8 mouse cellular contexts compared by ENCODE assay signal in the genomic region with DNA sequence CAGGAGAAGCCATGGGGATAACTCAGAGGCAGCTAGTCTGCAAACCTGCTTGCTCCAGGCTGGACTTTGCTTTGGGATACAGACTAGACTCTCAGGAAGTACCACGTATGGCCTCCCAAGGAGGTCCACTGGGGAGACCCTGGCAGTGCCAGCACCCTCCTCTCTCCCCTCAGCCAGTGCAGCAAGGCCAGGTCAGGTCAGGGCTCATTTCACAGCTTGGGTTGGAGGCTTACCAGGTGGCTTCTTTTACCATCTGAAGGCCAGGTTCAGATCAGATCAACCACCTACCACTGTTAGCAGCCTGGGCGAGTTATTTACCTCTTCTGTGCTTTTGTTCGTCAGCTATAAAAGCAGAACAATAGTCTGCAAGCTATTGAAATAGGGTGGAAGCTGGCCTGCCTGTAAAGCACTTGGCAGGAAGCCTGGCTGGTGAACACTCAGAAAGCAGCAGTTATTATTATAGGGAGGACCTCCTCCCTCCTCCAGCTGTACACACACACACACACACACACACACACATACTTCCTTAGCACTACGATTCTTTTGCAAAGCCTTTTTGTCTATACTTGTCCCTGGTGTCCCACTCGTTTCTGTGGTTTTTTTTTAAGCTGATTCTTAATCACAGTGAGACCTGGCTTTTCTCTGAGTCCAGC. TPM values are rescaled to one million over a fixed set of nuclear protein-coding genes. Genes with fewer than 3 reads are reported as not detected.
DNase-seq lines count a peak whose midpoint lies in the region; ATAC-seq lines count a peak whose summit lies in the region.

No protein-coding gene starts in this region.

- H3K4me2 ChIP-seq in heart, embryonic 14.5 days (ENCODE audit: low read length), result peak overlapping the region; percentile 14

- peaks cover 24% of the 10 kb centered on the region for H3K4me1 ChIP-seq in embryonic facial prominence, embryonic 10.5 days
- H3K4me1 ChIP-seq in heart, embryonic 14.5 days (ENCODE audit: control insufficient read depth in 2 of 2, insufficient read depth in 2 of 2, low read length in 2 of 2), result peaks cover 6 to 13% of the 10 kb centered on the region in 2 experiments

- ATAC-seq in heart, embryonic 14.5 days (ENCODE audit: insufficient number of reproducible peaks, insufficient read depth, low FRiP score, low read depth), result peak; percentile 73; the same call in 1 of the 2 replicates

- peak; percentile 32 for DNase-seq in gastrocnemius, adult 18-20 months (ENCODE audit: low spot score)
- no peak for DNase-seq in gastrocnemius, adult 8-10 months (ENCODE audit: low spot score in 2 of 2)
- no peak for DNase-seq in embryonic facial prominence, embryonic 10.5 days (ENCODE audit: low spot score)
- DNase-seq in kidney, postnatal 36 days, result peak; percentile 57 to 70
- peak; percentile 59 for DNase-seq in right cerebral cortex, adult 18-20 months
- DNase-seq in T-cell, adult 2 months (ENCODE audit: low spot score), result no peak
- DNase-seq in cerebellum, adult 11-12 months, result no peak

- H3K9ac ChIP-seq in heart, embryonic 14.5 days (ENCODE audit: low read length), result 0 out of 2 replicates have a peak overlapping the region, but pooled peaks have one; percentile 19

- peaks cover 15% of the 10 kb centered on the region for H3K36me3 ChIP-seq in embryonic facial prominence, embryonic 10.5 days (replicated peaks)
- 0 out of 2 replicates have a peak, but pooled peaks cover 3% of the 10 kb centered on the region for H3K36me3 ChIP-seq in heart, embryonic 14.5 days (ENCODE audit: control insufficient read depth, insufficient read depth, low read length)

- peak overlapping the region; percentile 51; the same call in 1 of the 2 replicates for H3K27ac ChIP-seq in embryonic facial prominence, embryonic 10.5 days (replicated peaks)
- H3K27ac ChIP-seq in heart, embryonic 14.5 days (replicated peaks in 1 of 2; ENCODE audit: control insufficient read depth in 1 of 2, insufficient read depth in 1 of 2, low read depth in 2 of 2, low read length in 2 of 2), result peak overlapping the region; percentile 30 to 78

- no peak overlapping the region for H3K4me3 ChIP-seq in embryonic facial prominence, embryonic 10.5 days
- H3K4me3 ChIP-seq in heart, embryonic 14.5 days (ENCODE audit: control insufficient read depth in 1 of 2, insufficient read depth in 1 of 2, low read depth in 1 of 2, low read length in 2 of 2), result no peak overlapping the region

- WGBS in embryonic facial prominence, embryonic 10.5 days, result 60% methylated on average over 5 of the region's 5 CpGs
- 38% methylated on average over 5 of the region's 5 CpGs for WGBS in heart, embryonic 14.5 days

- no peaks in the 10 kb centered on the region for H3K27me3 ChIP-seq in embryonic facial prominence, embryonic 10.5 days (replicated peaks; ENCODE audit: low read depth, poor library complexity, severe bottlenecking)
- H3K27me3 ChIP-seq in heart, embryonic 14.5 days (ENCODE audit: control insufficient read depth, insufficient read depth, low read length), result no peaks in the 10 kb centered on the region

- no peaks in the 10 kb centered on the region for H3K9me3 ChIP-seq in embryonic facial prominence, embryonic 10.5 days
- H3K9me3 ChIP-seq in heart, embryonic 14.5 days (ENCODE audit: control insufficient read depth, low read length), result no peaks in the 10 kb centered on the region

RNA-seq across cellular contexts. Expression of a gene that starts 6.8 kb away (rescaled TPM):
- 10 to 100 TPM; 19.7 to 25.5 TPM for total RNA-seq in gastrocnemius, adult 18-20 months (2021)
- total RNA-seq in gastrocnemius, adult 8-10 months (2022), result 10 to 100 TPM; 22.8 to 27.8 (median 25.1) TPM
- 52.9 and 55.0 TPM in 2 replicates for polyA plus RNA-seq in embryonic facial prominence, embryonic 10.5 days (2016; fragmentation: Nextera tagmentation; extraction: Ambion mirVana)
- polyA plus RNA-seq in heart, embryonic 14.5 days (2014; fragmentation: Nextera tagmentation; extraction: Ambion mirVana), result 39.1 and 44.1 TPM in 2 replicates

RNA-seq across cellular contexts. Expression of a gene that starts 12.0 kb away (rescaled TPM):
- 1 to 10 TPM in 1 of 2 experiments, under 1 TPM in 1; 0.71 to 1.5 TPM for total RNA-seq in gastrocnemius, adult 18-20 months (2021)
- total RNA-seq in gastrocnemius, adult 8-10 months (2022), result 1 to 10 TPM in 2 of 4 experiments, under 1 TPM in 2; 0.39 to 1.3 (median 0.98) TPM
- polyA plus RNA-seq in embryonic facial prominence, embryonic 10.5 days (2016; fragmentation: Nextera tagmentation; extraction: Ambion mirVana), result 21.1 and 23.5 TPM in 2 replicates
- polyA plus RNA-seq in heart, embryonic 14.5 days (2014; fragmentation: Nextera tagmentation; extraction: Ambion mirVana), result 1.2 and 1.5 TPM in 2 replicates

RNA-seq across cellular contexts. Expression of a gene that starts 23.3 kb away (rescaled TPM):
- 10 to 100 TPM; 28.0 TPM for total RNA-seq in gastrocnemius, adult 18-20 months (2021)
- total RNA-seq in gastrocnemius, adult 8-10 months (2022), result 10 to 100 TPM; 23.6 to 31.8 (median 26.0) TPM
- polyA plus RNA-seq in embryonic facial prominence, embryonic 10.5 days (2016; fragmentation: Nextera tagmentation; extraction: Ambion mirVana), result 142 and 143 TPM in 2 replicates
- polyA plus RNA-seq in heart, embryonic 14.5 days (2014; fragmentation: Nextera tagmentation; extraction: Ambion mirVana), result 63.6 and 69.1 TPM in 2 replicates

Comparison
In these comparisons a context has a peak if more than half of its experiments do, and no peak if none do; other contexts are left out.
1. DNase-seq: peak in gastrocnemius, adult 18-20 months (single experiment), kidney, postnatal 36 days (2 of 2) and right cerebral cortex, adult 18-20 months (single experiment); none in gastrocnemius, adult 8-10 months (0 of 2), embryonic facial prominence, embryonic 10.5 days (single experiment), T-cell, adult 2 months (single experiment) and cerebellum, adult 11-12 months (single experiment).